Mouse (Mus musculus): ENCODE measurements around the gene Pdlim1.
A peak's percentile ranks its signal among the peaks of the same experiment; 100 is the strongest.
"Not testable (repeated sequence)": the region's sequence is repeated elsewhere in the genome, so short reads cannot be mapped to it uniquely, and the experiment has no call there.

The Pdlim1 gene

DNA sequence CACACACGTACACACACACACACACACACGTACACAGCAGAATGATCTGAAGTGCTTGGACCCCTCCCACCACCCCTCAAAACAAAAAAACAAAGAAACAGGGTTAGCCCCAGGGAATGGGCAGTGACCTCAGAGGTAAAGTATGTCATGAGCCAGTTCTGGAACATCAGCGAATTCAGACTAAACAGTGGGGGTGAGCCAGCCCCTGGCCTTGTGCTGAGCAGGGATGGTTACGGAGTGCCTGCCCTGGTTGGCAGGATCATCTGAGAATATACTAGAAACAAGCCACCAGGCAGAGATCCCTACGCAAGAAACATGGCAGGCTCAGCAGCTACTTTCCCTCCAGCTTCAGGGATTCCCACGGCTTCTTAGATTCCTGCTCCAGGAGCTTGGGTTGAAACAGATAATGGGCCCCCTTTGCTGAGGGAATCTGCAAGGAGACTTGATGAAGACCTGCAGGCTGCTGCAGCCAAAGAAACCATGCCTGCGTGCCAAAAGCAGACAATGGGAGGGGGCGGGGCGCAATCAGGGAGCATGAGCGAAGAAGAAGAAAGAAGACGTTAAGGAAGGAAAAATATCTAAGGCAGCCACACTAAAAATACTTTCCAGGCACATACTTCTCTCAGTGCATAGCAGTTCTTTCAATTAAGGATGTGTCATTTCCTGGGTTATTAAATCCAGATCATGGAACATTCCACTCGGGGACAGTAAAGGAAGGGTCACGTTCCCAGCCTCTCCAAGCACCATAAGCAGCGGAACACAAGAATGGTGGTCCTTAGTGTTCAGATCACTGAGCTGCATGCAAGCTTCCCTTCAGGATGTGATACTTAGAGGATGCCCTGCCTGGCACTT lies 30.6 kb downstream of the Pdlim1 start:
- peak; percentile 47 to 50 for DNase-seq (ENCODE audit: low spot score in 2 of 2)

DNA sequence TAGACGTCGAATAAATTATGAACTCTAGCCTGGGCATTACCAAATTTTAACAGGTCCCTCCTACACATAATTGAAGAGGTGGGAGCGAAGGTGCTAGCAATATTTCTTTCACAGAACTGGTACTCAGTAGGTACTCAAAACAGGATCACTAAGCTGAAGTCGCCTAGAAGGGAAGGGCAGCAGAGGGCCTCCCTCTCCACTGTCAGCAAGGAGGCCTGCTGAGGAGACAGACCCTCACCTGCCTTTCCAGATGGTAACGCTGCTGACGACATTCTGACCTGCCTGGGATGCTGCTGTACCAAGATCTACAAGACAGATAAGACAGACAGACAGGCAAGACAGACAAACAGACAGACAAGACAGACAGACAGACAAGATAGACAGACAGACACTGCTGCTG lies 31.3 kb downstream of the Pdlim1 start:
- DNase-seq (ENCODE audit: low spot score in 2 of 2): no peak

DNA sequence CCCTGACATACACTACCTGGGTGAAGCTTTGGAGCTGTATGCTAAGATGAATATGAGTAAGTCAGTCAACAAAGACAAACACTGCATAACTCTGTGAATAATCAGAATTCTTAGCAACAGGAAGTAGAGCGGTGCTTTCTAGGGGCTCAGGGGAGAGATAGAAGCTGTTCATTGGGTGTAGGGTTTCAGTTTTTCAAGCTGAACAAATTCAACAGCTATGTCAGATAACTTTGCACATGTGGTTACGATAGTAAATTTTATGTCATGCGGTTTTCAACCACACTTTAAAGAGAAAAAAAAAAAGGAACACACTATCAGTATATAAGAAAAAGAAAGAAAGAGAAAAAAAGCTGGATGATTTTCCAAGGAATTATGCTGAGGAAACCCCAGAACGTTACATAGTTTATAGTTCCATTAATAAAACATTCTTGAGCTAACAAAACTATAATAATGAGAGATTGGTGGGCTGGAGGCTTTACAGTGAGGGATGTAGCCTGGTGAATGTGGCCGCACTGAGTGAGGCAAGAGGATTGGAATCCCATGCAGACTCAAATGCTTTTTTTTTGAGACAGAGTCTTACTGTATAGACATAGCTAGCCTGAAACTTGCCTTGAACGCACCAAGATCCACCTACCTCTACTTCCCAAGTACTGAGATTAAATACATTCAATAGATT lies 33.3 kb downstream of the Pdlim1 start:
- DNase-seq (ENCODE audit: low spot score in 2 of 2): no peak

DNA sequence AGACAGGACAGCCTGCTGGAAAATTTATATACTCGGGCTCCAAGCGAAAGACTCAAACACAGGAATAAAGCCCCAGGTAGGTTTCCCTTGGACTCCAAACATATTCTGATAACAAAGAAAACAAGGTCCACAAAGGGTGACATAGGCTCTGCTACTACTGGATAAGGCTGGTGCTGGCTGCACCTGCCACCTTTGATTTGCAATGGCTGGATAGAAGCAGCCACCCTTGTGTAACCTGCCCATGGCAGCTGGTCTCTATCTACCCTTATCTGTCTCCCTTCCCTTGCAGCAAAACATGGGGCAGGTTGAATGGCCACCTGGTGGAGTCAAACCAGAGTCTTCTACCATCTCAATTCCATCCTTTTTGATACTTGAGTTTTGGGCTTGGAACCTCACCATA lies 39.1 kb downstream of the Pdlim1 start:
- DNase-seq (ENCODE audit: low spot score in 2 of 2): no peak

DNA sequence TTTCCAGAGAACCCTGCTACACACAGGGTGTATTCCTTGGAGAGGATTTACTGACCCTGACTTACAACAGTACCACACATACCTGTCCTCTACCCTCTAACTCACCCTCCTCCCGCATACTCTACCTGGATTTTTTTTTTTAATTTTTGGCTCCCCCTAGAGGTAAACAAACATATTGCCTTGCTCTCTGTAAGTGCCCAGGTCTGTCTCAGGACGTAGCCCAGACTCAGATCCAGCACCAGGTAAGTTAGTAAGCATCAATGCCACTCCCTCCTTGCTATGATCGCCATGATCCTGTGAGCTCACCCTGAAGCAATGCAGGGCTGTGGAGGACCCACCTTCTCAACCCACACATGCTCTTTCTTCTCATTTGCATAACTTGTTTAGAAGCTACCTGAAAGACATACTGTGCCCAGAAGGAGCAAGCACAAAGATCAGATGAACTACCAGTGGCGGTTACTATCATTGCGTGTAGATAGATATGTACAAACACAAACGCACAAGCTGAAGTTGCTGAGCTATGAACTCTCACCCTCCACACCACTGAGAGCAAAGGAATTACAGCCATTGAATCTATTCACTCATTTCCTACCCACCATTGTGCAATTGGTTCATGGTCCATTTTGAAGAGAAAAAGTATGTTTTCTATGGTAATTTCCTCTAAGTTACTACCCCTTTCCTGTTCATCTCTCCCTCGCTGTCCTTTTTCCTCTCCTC lies 39.7 kb downstream of the Pdlim1 start:
- no peak for DNase-seq (ENCODE audit: low spot score in 2 of 2)

DNA sequence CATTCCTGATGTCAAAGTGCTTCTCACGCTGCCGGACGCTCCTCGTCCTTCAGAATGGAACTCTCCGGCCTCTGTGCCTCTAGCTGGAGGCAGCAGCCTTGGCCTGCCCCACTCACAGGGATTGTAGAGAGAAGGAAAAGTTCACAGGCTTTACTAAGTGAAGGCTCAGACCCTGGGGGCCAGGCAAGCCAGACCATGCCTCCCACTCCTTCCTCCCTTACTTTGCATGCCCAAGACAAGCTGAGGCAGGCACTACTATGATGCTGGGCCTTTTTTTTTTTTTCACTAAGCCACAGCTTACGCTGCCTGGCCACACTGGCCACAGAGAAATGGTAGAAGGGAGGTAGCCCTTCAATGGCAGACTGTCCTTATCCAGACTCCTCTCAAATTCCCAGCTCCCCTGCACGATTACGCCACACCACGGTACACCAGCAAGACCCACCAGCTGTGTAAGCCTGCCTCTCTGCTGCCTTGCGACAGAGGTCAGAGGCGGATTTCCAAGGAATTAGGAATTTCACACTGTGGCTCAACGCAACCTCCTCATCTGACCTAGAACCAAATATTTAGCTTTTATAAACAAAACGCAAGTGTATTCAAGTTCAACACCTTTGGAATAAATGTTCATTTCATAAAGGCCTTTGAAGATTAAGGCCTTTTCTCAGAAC lies 40.4 kb downstream of the Pdlim1 start:
- DNase-seq (ENCODE audit: low spot score in 2 of 2): no peak

DNA sequence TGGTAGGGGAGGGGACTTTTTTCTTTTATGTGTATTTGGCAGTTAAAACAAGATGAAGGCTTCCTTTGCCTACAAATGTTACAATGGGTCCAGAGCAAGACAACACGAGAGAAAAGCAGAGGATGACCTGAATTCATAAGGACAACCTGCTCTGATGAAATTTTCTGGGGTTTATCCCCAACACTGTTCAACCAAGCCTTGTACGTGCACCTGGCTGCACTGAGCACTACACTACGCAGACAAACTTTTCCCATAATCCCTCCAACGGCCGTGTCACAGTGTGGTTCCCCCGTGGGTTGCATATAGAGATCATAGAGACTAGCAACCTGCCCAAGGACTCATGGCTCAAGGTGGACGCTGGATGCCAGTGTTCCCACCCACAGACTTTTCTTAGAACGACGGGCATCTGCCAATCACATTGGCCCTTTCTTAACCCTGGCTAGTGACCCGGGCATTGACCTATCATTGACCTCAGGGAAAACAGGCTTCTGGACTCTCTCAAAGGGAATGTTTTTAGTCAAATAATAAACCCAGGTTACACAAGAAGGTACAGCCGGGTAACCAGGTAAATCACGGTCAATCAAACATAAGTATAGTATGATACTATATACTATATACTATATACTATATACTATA lies 45.0 kb downstream of the Pdlim1 start:
- no peak for DNase-seq (ENCODE audit: low spot score in 2 of 2)

DNA sequence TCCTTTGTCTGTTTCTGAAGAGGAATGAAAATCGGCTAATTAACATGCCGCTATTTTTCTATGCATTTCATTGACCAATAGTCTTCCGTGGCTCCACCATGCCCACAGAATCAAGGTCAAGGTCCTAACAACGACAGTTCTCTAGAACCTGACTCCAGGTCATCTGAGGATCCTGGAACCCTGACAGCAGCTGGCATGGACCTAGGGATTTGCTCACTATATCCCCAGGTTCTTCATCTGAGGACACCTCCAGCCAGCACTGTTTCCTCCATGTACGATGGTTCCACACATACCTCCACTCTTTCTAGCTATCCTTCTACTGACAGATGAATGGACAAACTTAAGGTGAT lies 45.9 kb downstream of the Pdlim1 start:
- peak in 1 of 2 experiments; percentile 46 for DNase-seq (ENCODE audit: low spot score in 2 of 2)

DNA sequence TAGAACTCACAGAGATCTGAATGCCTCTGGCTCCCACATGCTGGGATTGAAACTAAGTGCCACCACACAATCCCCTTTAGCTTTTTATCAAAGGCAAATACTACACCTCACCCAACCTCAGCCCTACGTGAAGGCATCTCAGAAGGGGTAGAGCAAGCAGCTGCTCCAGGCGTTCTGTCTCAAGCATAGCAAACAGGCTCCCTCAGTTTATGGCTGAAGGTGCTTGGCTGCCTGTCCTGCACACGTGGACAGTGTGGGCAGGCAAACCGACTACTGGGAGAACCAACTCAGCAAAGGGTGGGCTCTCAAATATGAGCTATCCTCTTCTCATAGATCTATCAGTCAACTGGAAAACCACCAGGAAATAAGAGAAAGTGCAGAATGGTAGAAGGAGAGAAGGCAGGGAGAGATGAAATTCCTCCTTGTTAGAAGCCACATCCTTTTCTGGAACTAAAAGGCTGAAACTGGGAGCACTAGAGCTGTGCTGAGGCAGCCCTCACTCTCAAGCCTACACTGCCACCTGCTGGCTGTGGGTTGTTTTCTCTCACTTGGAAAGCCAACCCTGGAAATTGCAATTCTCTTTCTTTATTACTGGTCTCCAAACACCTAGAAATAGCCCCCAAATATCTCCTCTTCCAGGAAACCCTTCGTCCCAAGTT lies 46.4 kb downstream of the Pdlim1 start:
- peak; percentile 30 to 49 for DNase-seq (ENCODE audit: low spot score in 2 of 2)

DNA sequence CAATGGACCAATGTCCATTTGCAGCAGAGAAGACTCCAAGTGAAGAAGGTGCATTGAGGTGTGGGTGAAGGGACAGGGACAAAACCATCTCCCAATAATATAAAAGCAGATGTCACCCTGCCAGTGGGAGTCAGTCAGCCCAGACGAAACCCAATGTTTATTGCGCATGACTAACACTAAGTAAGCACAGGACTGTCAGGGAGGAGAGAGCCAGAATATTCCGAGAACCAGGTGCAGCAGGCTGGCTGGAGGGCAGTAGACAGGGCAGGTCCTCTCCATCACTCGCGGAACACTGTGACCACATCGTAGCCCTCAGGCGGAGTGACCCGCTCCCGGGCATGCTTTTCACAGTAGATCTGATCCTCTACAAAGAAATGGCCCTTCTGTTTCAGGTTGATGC lies 49.3 kb downstream of the Pdlim1 start:
- not testable (repeated sequence) for DNase-seq (ENCODE audit: low spot score in 2 of 2)

DNA sequence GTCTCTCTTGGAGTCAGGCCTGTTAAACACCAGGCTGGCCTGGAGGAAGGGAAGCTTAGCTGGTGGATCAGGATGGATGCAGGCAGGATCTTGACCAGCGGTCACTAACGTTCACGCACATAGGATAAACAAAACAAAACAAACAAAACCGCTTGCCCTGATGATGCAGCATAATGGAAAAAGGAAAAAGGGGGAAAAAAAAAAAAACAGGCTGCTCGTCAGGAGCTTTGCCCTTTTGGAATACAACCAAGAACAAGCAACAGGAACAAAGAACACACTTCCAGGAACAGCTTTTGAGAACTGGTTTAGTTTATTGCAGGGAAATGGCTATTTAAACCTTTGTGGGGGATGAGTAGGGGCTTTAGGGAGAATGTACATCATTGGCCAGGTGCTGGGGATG lies 50.8 kb downstream of the Pdlim1 start:
- no peak for DNase-seq (ENCODE audit: low spot score in 2 of 2)

DNA sequence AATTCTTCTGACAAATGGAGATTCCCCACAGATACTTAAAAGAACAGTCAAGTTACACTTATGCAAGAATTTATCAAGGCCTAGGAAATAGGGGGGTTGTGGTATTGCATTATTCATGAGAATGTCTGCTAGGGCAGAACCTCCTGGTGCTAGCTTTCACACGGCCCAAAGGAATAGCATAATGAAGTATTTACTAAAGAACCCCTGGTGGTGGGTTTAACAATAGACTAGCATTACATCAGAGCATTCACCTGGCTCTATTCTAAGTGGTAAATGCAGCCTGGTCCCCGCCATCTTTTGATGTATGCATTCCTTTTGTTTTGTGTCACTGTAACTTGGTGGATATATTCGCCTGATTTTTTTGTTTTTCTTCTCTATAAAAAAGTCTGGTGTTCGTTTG lies 68.7 kb downstream of the Pdlim1 start:
- DNase-seq (ENCODE audit: low spot score in 2 of 2): not testable (repeated sequence)

DNA sequence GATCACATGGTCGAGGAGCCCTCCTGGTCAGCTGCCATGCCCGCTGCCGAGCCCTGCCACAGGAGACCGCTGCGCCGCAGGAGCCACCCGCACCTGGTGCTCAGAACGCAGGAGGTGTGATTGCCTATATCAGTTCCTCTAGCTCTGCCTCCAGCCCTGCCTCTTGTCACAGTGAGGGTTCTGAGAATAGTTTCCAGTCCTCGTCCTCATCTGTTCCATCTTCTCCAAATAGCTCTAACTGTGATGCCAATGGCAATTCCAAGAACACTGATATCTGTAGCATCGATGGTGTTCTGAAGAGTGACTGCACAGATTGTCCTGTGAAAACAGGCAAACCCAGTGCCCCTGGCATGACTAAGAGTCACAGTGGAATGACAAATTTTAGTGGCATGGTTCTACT lies 81.0 kb downstream of the Pdlim1 start:
- no peak for DNase-seq (ENCODE audit: low spot score in 2 of 2)

DNA sequence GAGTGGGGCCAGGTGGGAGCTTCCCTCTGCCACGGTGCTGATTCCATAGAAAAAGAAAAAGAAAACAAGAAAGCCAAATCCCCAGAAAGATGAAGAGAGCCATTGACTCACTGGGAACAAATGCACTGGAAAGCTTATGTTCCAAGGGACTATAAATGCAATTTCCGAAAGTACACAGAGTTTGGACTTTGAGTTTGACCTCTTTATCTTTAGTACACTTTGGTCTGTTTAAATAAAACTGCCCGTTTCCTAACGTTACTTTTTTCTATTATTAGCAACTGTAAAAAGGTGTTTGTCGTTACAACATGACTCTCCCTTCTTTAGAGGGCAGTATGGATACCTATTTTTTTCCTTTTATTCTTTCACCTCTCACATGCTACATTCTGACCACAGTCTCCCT lies 84.5 kb downstream of the Pdlim1 start, which contains the start of gene Cyp2c70:
Gene Cyp2c70, minus strand, starts transcription at position 174 of the 400 bp plus-strand sequence.
- DNase-seq (ENCODE audit: low spot score in 2 of 2): no peak

DNA sequence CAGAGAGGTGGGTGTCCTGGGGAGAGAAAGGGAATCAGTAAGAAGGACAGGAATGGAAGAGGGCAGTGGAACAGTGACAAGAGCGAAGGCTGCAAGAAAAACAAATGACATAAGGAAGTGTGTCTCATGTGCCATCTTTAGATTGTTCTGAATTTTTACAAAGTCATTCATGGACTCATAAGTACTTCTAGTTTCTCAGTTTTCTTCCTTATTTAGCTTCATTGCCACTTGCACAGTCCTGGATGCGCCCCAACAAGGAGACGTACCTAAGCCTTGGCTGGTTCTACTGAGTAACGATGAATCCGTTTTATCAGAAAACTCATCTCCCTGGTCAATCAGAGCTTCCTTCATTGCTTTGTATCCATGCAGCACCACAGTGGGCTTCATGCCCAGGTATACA lies 88.0 kb downstream of the Pdlim1 start:
- no peak for DNase-seq (ENCODE audit: low spot score in 2 of 2)

DNA sequence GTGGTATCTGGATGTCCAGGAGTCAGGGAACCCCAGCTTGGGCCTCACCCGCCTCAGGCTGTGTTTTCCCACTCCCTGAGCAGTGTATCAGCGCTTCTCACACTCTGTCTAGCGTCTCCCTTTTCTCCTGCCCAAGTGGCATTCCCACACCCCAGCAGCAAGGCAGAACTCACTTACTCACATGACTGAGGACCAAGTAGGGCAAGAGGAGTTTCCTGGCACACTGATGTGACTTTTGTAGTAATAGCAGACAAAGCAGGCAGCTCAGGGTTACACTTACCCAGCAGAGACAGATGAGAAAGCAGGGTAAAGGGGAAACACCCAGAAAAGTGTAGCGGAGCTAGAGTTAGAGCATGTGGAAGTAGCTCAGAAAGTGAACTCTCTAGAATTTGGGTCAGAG lies 93.3 kb downstream of the Pdlim1 start:
- no peak for DNase-seq (ENCODE audit: low spot score in 2 of 2)

All from heart, adult 9 months (tissue).